Mouse (Mus musculus): ENCODE results near the gene Cyp1b1.

Cyp1b1 gene

DNA sequence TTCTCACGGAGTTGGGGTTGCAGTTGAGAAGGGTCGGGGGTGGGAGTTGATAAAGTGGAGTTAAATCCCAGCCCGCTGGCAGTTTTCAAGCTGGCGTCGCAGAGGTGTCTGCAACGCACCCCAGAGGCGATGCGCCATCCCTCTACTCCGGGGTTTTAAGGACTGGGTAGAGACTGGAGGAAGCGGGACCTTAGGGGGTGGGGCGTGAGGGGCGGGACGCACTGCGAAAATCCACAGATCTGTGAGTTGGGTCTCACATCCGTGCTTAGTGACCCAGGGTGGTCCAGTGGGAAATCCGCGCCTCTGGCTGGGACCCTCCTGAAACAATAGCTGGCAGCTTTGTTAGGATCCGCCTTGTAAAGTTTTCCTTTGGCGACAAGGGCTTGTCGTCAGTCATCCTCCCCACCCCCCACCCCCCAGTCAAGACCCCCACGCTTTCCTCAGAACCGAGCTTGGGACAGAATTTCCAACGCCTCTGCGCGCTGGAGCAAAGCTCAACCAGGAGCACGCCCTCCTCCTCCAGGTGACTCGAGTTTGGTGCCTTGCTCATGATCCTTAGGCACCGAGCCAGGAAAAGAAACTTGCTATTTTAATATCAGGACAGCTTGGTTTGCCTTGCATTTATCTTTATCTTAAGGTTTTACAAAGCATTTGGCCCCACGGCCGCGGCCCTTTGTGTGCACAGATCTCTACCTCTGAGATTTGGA is at the start of gene Cyp1b1:
Gene Cyp1b1, minus strand, starts transcription at position 131 of the 707 bp plus-strand sequence.
- DNase-seq (ENCODE audit: low spot score): no peak

DNA sequence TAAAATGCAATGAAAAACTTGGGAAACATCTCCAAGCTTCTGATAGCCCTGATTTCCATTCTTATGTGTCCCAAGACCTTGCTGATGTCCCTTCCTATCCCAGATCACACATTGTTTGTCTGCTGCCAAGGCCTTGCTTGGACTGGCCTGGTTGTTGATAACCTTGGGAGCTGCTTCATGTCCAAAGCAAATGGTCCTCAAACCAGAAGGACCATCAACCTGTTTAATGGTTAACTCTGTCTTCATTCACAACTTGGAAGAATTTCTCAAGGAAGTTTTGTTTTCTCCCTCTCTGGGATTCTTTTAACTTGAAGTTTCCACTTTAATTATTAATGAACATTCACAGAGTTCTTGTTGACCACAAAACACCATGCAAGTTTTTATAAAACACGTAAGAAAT is 47.0 kb upstream of the Cyp1b1 start:
- no peak for DNase-seq (ENCODE audit: low spot score)

DNA sequence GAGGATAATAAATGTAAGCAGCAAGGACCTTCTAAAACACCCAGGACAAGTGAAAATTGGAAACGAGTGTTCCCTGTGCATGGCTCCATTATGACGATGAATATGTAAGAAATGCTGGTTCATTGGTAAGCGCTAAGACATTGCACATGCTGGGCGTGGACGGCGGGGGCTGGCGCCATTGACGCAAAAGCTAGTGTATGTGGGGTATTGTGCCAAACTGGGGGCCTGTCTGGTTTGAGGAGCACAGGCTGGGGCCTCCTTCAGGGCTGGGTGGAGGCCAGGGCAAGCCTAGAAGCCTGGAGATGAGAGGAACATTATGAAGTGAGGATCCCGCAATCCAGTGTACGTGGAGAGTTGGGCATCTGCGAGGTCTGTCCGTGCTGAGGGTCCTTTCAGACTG is 39.0 kb upstream of the Cyp1b1 start:
- no peak for DNase-seq (ENCODE audit: low spot score)

DNA sequence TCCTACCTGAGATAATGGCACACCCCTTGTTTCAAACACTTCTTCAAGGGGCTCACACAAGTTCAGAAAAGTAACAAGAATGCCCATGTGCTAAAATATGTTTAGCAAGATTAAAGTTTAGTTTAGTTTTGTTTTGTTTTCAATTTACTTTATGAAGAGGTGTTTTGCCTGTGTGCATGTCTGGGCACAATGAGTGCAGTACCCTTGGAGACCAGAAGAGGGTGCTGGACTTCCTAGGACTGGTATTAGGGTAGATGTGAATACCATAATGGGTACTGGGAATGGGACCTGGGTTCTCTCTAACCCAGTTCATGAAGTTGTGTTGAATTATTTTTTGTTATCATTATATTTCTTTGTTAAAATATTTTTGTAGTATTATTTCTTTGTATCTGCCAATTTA is 38.0 kb upstream of the Cyp1b1 start:
- DNase-seq (ENCODE audit: low spot score): no peak

DNA sequence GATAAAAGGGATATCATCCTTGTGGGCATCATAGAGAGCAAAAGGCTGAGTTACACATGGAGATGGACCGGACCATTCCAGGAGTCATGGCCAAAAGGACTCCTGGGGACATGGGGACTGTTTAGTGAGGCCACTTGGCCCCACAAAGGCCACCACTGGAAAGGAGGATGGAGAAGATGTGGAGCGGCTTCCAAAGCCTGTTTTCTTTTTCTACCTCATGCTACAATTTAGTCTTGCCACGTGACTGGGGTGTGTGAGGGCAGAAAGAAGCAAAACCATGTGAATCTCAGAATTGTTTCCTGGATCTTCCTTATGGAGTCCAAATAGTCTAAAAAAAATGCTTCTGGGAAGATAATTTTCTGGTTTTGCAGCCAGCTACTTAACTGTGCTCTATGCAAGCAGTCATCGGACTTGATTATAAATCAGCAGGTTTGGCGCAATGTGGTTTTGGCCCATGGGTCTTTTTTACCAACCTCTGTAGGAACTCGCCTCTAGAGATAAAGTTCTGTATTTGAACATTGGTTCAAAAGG is 36.9 kb upstream of the Cyp1b1 start:
- no peak for DNase-seq (ENCODE audit: low spot score)

DNA sequence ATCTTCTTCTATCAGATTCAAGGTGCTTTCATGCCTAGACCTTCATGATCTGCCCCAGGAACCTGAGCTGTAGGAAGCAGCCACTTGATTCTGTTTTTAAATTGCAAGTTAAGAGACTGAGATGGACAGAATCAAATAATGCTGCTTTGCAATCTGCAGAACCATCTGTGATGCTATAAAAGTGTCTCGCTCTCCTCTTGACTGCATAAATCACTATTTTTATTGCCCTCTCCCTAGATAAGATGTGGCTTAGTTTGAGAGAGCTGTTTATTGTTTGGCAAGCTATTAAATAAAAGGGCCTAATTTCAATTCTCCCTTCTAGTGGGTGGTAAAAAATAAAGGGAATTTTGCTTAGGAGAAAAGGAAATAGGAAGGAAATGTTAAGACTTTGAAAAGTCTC is 34.8 kb upstream of the Cyp1b1 start:
- DNase-seq (ENCODE audit: low spot score): no peak

DNA sequence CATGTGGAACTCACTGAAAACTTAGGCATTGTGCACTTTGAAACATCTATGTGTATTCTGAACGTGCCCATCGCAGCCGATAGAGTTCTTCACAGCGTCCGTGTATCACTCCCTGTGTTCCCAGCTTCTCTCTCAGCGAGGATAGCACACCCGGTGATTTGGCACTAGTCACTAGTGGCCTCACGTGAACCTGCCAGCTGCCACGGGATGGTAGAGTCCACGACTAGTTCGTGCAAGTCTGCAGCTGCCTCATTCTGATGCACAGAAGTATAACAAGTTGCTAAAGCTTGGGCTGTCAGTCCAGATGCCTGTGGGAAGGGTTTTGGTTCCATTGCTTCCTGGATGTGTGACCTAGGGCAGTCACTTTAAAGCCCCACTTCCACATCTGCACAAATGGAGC is 32.1 kb upstream of the Cyp1b1 start:
- DNase-seq (ENCODE audit: low spot score): no peak

DNA sequence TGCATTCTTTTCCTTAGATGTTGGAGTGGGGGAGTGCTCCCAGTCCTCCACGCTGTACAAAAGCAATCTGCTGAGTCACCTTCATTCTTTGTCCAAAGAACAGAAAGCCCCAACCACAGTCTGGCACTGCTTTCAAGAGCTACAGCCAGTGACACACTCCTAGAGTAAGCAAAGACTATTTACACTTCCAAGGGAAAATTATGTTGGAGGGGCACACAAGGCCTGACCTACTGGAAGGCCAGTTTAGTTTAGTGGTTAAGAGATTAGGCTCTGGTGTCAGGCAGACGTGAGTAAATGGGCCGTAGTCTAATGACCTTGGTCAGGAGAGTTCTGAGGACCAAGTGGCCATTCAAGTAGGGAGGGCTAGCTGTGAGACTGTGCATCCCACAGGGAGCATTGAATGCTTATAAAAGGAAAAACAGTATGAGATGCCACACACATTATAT is 31.3 kb upstream of the Cyp1b1 start:
- no peak for DNase-seq (ENCODE audit: low spot score)

DNA sequence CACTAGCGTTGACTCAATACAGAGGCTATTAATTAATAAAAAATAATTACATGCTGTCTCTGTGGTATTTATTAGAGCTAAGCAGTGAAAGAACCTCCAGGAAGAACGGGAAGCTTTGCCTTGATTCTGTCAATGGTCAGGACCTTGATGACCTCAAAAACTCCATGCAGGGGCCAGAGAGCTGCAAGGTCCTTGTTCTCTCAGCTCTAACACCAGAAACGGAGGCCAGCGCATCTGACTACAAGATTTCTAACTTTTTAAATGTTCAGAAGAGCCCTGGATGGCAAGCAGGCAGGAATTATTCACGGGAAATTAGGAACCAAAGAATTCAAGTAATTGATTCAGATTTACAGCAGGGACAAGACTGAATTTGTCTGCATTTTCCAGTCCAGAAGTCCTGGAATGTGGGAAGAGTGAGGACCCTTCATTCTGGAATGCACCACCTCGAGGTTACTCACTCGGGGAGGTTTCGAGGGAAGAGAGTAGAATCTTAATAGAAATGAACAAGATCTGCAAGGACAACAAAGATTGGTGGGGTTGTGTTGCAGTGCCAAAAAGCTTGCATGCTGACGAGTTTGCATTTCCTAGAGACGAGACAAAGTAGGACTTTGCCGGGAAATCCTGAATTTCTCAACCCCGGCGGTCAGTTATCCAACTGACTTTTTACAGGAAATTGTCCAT is 30.3 kb upstream of the Cyp1b1 start:
- DNase-seq (ENCODE audit: low spot score): no peak

DNA sequence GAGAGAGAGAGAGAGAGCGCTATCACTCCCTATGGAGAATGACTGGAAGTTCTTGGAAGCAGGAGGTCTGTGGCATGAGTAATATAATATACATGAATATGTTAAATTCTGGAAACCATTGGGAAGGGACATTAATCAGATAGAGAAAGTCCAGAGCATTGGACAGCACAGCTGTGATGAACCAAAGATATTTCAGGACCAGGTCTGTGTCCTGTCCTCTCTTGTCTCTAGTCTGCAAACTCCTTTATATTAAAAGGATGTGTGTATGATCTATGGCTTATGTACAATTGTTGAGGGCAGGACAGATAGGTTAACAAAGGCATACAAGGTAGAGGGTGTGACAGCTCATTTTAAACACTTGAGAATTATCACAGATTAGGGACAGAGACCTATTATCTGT is 28.6 kb upstream of the Cyp1b1 start:
- DNase-seq (ENCODE audit: low spot score): no peak

DNA sequence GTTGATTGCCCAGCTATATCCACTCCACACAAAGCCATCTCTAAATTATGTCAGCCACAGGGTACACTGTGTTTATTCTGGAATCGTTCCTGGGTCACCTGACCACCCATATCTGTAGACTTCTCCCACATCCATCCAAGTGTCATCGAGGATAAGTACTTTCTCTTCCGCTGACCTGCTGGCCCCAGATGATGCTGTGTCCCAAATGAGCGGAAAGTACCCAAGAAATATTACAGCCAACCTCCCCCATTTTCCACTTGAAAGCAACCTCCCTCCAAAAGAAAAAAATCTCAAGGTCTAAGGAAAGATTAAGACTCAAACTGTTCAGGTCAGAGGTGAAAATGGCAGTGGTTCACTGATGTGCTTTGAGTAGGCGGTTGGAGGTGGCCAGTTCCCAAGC is 27.8 kb upstream of the Cyp1b1 start:
- DNase-seq (ENCODE audit: low spot score): no peak

DNA sequence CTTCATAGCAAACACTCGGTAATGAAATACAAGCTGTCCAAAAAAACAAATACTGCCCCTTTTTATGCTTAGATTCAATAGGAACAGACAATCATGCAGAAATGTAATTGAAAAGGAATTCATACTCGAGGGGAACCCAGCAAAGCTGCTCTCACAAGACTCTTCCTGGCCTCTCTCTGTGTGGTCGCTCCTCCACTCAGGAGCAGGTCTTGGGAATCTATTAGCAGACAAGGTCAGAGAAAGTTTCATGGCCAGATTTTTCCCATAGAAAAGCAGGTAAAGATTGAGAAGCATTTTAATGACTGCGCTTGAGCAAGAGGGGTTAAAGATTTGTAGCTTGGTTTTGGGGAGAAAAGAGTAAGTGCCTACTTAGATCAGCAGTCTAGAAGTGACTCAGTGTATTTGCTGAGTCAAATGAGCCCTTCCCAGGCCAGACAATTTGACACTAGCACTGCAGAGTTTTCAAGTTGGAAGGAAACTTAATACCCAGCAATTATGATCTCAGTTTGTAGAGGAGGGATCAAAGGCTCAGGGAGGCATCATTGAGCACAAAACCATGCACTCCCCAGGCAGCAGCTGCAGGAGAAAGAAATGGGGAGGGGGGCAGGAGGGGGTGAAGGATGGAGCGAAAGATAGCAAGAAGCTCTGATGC is 24.1 kb upstream of the Cyp1b1 start:
- no peak for DNase-seq (ENCODE audit: low spot score)

DNA sequence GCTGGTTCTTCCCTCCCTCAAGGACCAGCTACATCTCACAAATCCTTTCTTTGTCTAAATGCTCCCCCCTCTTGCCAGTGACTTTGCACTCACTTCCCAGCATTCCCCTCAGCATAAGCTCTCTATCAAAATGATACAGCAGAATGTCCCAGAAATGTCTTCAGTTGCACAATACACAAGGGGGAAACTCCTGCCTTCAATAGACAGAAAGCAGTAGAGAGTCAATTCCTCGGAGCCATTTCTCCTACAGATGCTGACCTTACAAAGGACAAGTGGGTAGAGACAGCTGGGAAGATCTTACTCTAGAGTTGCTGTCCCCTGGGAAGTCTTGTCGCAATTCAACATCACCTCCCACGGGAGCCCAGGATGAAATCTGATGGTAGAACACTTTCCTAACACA is 22.7 kb upstream of the Cyp1b1 start:
- no peak for DNase-seq (ENCODE audit: low spot score)

DNA sequence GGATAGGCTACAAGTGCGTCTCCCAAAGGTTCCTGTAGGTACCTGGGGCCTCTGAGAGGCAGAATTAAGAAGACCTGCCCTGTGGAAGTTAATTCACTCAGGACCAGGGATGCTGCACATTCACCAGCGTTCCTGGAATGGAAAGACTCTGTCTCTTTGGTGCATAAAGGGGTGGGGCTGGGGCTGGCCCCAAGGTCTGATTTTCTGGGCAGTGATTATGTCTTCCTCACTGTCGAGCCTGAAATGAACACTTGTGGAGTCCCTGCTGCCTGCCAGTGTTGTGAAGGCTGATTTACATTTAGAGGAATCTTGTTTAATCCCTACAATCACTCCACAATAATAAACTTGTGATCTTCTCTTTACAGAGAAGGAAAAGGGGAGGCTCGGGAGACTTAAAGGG is 18.2 kb upstream of the Cyp1b1 start:
- DNase-seq (ENCODE audit: low spot score): no peak

DNA sequence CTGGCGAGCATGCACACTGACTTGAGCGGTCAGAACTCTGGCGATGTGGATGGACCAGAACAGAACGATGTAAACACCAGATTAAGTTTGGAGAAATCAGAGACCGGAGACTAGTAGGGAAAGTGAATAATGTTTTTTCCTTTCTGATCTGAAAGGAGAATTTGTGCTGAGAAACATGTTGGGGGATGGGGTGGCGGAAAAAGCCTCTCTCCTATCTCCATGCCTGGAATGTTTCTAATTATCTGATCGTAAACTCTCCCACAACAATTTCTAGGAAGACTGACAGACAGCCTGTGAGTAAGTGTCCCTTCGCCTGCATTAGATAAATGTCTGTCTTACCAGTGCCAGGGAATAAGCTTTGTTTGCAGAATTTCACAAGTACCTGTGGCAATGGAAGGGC is 16.1 kb upstream of the Cyp1b1 start:
- DNase-seq (ENCODE audit: low spot score): no peak

DNA sequence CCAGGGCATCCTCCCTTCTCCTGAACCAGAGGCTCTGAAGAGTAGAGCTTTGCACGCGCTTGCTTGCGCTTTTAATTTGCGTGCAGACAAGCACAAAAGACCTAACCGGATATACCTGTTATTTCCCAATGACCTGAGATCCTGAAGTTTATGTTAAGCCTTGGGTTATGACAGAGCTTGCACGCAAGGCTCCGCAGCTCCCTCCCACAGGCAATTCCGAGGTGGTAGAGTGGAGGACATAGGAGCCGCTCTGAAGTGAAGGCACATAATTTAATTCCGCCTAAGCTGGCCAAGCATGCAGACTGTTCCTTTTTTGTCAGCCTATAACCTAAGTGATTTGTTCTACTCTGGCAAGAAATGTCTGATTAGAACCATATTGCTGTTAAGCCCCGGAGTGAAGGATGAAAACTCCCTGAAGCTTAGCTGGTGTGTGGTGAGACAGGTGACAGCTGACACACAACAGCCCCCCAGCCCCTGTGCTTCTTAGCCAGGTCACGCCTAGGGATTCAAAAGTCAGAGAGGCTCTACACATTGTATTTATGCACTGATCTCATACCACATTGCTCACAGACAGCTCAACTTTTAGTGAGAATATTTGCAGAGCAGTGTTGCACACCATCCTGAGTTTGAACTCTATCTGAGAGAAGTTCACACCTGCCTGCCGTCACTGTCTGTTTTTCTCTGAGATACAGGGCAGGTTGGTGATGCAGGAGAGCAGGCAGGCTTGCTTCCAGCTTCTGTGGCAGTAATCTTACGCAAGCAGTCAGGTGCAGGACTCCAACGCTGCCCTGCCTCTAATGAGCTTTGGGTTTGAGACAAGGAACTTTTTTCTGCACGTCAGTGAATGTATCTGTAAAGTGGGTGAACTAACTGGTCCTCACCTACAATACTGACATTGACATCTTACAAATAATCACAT is 14.0 kb upstream of the Cyp1b1 start:
- DNase-seq (ENCODE audit: low spot score): no peak

DNA sequence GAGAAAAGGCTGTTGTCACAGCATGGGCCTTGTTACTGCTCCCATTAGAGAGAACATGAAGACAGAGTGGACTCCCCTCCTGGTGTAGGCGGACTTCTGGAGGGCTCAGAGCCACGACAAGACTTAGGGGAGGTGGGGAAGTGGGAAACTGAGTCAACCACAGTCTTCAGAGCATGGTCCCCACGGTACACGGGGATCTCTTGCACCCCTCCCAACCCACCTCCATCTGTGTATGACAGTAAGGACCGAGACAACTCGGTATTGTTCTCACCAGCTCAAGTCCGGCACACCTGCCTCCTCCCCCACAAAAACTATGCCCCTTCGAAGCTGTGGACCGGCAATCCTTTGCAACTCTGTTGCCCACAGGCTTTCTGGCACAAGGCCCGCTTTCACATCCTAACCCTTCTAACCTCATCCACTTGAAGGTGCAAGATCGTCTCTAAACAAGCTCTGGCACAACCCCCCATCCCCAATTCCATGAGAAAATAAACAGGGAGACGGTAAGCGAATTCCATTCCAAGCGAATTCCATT is 13.3 kb upstream of the Cyp1b1 start:
- no peak for DNase-seq (ENCODE audit: low spot score)

DNA sequence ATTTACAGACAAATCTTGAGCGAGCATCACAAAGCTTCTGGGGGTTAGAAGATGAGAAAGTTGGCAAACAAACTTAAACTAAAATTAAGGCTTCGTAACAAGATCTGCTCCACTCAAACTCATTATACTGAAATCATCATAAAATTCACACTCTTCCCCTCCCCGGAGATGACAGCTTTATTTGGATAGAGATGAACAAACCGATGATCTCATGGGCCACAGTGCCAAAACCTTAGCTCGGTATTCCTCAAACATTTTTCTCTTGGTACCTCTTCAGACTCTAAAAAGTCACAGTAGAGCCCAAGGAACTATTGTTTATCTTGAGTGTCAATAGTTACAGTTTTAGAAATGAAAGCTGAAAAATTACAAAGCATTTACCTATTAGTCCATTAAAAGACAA is 11.8 kb upstream of the Cyp1b1 start:
- no peak for DNase-seq (ENCODE audit: low spot score)

DNA sequence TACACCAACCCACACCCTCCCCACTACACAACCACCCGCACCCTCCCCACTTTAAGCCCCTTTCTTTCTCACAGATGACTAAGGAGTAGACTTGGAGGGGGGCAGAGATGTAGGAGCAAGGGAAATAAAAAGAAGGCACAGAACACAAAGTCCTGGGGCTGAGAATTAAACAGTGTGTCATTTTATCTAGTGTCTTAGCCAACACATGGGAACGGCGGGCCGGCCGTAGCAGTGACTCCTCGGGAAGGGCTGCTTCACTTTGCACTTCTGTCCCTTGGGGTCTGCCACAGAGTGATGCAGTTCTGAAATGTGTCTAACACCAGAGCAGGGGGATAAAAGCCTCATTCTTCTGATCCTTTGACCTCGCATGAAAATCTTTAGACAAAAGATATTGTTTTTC is 5.8 kb upstream of the Cyp1b1 start:
- no peak for DNase-seq (ENCODE audit: low spot score)

DNA sequence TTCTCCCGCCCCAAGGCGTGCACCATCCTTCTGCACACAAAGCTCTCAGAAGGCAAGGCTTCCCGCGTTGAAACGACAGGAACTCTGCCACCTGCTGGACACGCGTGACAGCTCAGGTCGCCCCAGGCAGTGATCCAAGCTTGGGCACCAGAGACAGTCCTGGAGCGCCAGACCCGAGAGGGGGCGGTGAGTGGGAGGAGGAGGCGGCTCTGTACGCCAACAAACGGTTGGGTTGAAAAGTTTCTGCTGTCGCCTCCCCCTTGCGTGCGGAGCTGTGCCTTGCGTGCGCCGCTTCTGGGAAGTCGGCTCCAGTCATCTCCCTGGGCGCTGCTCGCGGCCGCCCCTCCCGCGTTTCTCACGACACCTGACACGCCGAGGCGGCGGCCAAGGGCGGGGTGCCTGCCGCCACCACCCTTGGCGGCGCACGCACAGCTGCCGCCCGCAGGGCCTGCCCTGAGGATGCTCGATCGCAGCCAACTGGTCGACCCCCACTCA is 835 bp upstream of the Cyp1b1 start:
- peak; percentile 50 for DNase-seq (ENCODE audit: low spot score)

DNA sequence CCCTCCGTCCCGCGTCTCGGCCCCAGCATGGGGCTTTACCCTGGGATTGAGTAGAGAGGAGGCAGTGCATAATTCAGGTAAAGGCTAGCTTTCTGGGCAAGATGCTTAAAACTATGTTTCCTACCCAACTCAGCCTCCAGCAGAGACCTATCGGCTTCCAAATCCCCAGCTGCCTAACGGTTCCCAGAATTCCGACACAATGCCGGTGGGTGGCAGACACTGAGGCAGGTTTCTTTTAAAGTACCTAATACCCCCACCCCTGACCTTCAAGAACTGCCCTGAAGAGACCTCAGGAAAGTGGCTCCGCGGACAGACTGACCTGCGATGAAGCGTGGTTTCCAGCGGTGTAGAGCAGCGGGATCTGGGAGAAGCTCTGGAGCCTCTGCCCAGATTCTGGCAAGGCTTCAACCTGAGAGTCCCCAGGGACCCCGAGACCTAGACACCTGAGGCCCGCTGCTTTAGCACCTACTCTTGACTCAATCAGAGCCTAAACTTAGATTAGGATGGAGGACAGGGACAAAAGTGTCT is 429 bp downstream of the Cyp1b1 start:
- no peak for DNase-seq (ENCODE audit: low spot score)
